Mouse (Mus musculus) ES-E14 (cell line): ENCODE results near the gene Rab37.

ENCODE experiments used
- CHD2 ChIP-seq: IDR thresholded peaks from 2 replicates; pipeline ENCODE4 v1.6.1; 2014; ENCODE audit warnings: mild to moderate bottlenecking, low read depth, low read length, inconsistent platforms
- HCFC1 ChIP-seq: IDR thresholded peaks from 2 replicates; pipeline ENCODE4 v1.6.1; 2012; ENCODE audit warnings: low read length, inconsistent platforms, borderline replicate concordance; ENCODE audit not compliant: insufficient read depth
- MAFK ChIP-seq: IDR thresholded peaks from 2 replicates; pipeline ENCODE4 v1.6.1; 2014; ENCODE audit warnings: mild to moderate bottlenecking, low read depth, low read length, inconsistent platforms; ENCODE audit not compliant: insufficient read depth
- ZNF384 ChIP-seq: IDR thresholded peaks from 2 replicates; pipeline ENCODE4 v1.6.1; 2012; ENCODE audit warnings: low read depth, low read length, inconsistent platforms

- TF ChIP-seq HCFC1 (no peak), CHD2 (no peak), MAFK (no peak), ZNF384 (no peak)
These were observed 12.6 kb upstream of the Rab37 start for GRCm38 (mm10) chr11:115078680-115079079.
